Mouse (Mus musculus) 416B (cell line): ENCODE measurements around the gene Sgms2.

Experiments used
- DNase-seq: peaks from one replicate; pipeline ENCODE4 v3.0.0; 2011; ENCODE audit warnings: low read depth

Gene Sgms2

GRCm38 (mm10) chr3:131491361-131491925, at the start of gene Sgms2:
Sgms2 (minus strand) TSS chr3:131491411.
- no peak for DNase-seq

GRCm38 (mm10) chr3:131525229-131525628, 34.0 kb upstream of the Sgms2 start:
- DNase-seq: no peak

GRCm38 (mm10) chr3:131524779-131525178, 33.6 kb upstream of the Sgms2 start:
- peak; percentile 9 for DNase-seq

- DNase-seq: peak; percentile 13
These were observed 33.0 kb upstream of the Sgms2 start for GRCm38 (mm10) chr3:131524210-131524609.

GRCm38 (mm10) chr3:131523749-131524148, 32.5 kb upstream of the Sgms2 start:
- no peak for DNase-seq

GRCm38 (mm10) chr3:131522243-131522642, 31.0 kb upstream of the Sgms2 start:
- peak; percentile 83 for DNase-seq

- peak; percentile 83 for DNase-seq
These were observed 30.0 kb upstream of the Sgms2 start for GRCm38 (mm10) chr3:131521206-131521605.

GRCm38 (mm10) chr3:131517756-131518155, 26.5 kb upstream of the Sgms2 start:
- DNase-seq: no peak

GRCm38 (mm10) chr3:131516332-131516999, 25.3 kb upstream of the Sgms2 start:
- DNase-seq: no peak

GRCm38 (mm10) chr3:131511616-131512015, 20.4 kb upstream of the Sgms2 start:
- peak; percentile 14 for DNase-seq

- peak; percentile 16 for DNase-seq
These were observed 16.8 kb upstream of the Sgms2 start for GRCm38 (mm10) chr3:131508024-131508423.

GRCm38 (mm10) chr3:131504595-131505223, 13.5 kb upstream of the Sgms2 start:
- no peak for DNase-seq

- no peak for DNase-seq
These were observed 10.6 kb upstream of the Sgms2 start for GRCm38 (mm10) chr3:131501677-131502370.

- DNase-seq: no peak
These were observed 8.4 kb upstream of the Sgms2 start for GRCm38 (mm10) chr3:131499651-131500050.

GRCm38 (mm10) chr3:131496506-131497122, 5.4 kb upstream of the Sgms2 start:
- no peak for DNase-seq

GRCm38 (mm10) chr3:131495076-131495475, 3.9 kb upstream of the Sgms2 start:
- DNase-seq: no peak

- no peak for DNase-seq
These were observed 2.0 kb upstream of the Sgms2 start for GRCm38 (mm10) chr3:131493194-131493593.

- no peak for DNase-seq
These were observed 769 bp upstream of the Sgms2 start for GRCm38 (mm10) chr3:131491980-131492379.

GRCm38 (mm10) chr3:131490143-131490908, 885 bp downstream of the Sgms2 start:
- DNase-seq: no peak

- DNase-seq: no peak
These were observed 1.5 kb downstream of the Sgms2 start for GRCm38 (mm10) chr3:131489657-131490142.

GRCm38 (mm10) chr3:131488969-131489368, 2.2 kb downstream of the Sgms2 start:
- no peak for DNase-seq
